Mouse (Mus musculus): ENCODE data around the gene Tardbp. TPM values are rescaled to one million over a fixed set of nuclear protein-coding genes. Genes with fewer than 3 reads are reported as not detected.
A peak's percentile ranks its signal among the peaks of the same experiment; 100 is the strongest.

Gene Tardbp
- total RNA-seq, 1 experiment from 2014 or later = 567 TPM

- ATAC-seq (replicated peaks; ENCODE audit: low read depth, poor library complexity, severe bottlenecking) = no peak
Observed at GRCm38 (mm10) chr4:148603376-148604139, 23.3 kb downstream of the Tardbp start.

- ATAC-seq (replicated peaks; ENCODE audit: low read depth, poor library complexity, severe bottlenecking) = no peak
Observed at GRCm38 (mm10) chr4:148602357-148603120, 24.3 kb downstream of the Tardbp start, which contains the start of gene Masp2. Masp2 (plus strand) TSS chr4:148602554.

GRCm38 (mm10) chr4:148601871-148602270 is 24.9 kb downstream of the Tardbp start:
- ATAC-seq (replicated peaks; ENCODE audit: low read depth, poor library complexity, severe bottlenecking) = no peak

- no peak for ATAC-seq (replicated peaks; ENCODE audit: low read depth, poor library complexity, severe bottlenecking)
Observed at GRCm38 (mm10) chr4:148600316-148600715, 26.5 kb downstream of the Tardbp start.

GRCm38 (mm10) chr4:148598826-148599225 is 28.0 kb downstream of the Tardbp start:
- ATAC-seq (replicated peaks; ENCODE audit: low read depth, poor library complexity, severe bottlenecking) = no peak

GRCm38 (mm10) chr4:148596731-148597130 is 30.1 kb downstream of the Tardbp start:
- no peak for ATAC-seq (replicated peaks; ENCODE audit: low read depth, poor library complexity, severe bottlenecking)

DNA sequence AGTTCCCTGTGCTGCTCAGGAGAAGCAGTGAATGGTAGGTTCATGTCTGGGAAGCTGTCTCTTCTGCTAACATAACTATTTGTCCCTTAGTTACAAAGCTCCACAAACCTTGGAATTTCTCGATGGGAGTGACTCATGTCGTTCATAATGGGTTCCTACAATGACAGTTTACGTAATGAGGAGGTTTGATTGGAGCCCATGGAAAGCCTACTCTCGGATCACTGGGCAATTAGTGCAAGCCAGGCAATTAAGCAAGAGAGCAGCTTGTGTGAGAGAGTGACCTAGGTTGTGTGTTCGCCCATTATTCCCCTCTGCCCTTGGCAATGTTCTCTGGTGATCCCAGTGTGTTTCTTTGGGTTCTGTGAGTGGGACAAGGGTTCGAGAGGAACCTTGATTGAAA is 30.9 kb downstream of the Tardbp start:
- no peak for ATAC-seq (replicated peaks; ENCODE audit: low read depth, poor library complexity, severe bottlenecking)

DNA sequence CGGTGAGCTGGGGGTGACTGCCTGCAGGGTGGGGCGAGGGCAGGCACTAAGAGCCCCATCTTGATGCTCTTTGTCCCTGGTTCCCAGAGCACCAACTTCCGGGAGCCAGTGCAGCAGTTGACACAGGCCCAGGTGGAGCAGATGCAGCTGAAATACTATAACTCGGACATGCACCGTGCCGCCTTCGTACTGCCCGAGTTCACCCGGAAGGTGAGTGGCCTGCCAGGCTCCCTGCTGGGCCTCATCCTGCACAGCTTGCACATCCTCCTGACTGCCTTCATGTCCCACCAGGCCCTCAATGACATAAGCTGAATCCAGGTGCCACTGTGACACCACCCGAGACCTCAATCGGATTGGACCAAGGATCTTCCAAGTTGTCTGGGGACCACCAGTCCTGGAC is 32.8 kb downstream of the Tardbp start:
- no peak for ATAC-seq (replicated peaks; ENCODE audit: low read depth, poor library complexity, severe bottlenecking)

GRCm38 (mm10) chr4:148591637-148592380 is 35.0 kb downstream of the Tardbp start:
- ATAC-seq (replicated peaks; ENCODE audit: low read depth, poor library complexity, severe bottlenecking) = peak; percentile 7

DNA sequence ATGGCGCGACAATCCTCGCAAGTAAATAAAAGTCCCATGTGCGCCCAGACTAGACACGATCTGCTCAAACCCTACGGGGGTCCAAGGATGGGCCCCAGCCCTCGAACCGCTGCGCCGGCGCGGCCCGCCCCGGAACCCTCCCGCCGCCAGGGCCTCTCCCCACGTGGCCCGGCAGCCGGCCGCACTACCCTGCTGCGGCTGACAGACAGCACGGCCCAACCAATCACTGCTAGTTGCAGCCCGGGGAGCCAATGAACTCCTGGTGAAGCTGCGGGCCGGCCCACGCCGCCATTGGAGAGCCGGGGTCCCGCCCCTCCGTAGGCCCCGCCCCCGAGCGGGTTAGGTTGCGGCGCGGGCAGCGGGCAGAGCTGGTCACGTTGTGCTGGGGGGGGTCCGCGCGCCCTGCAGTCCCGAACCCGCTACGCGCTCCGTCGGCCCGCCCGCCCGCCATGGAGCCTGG is 35.6 kb downstream of the Tardbp start, which contains the start of gene Srm:
TSS of gene Srm (plus strand) at position 333 of the 460 bp plus-strand sequence.
- ATAC-seq (replicated peaks; ENCODE audit: low read depth, poor library complexity, severe bottlenecking) = peak; percentile 94

DNA sequence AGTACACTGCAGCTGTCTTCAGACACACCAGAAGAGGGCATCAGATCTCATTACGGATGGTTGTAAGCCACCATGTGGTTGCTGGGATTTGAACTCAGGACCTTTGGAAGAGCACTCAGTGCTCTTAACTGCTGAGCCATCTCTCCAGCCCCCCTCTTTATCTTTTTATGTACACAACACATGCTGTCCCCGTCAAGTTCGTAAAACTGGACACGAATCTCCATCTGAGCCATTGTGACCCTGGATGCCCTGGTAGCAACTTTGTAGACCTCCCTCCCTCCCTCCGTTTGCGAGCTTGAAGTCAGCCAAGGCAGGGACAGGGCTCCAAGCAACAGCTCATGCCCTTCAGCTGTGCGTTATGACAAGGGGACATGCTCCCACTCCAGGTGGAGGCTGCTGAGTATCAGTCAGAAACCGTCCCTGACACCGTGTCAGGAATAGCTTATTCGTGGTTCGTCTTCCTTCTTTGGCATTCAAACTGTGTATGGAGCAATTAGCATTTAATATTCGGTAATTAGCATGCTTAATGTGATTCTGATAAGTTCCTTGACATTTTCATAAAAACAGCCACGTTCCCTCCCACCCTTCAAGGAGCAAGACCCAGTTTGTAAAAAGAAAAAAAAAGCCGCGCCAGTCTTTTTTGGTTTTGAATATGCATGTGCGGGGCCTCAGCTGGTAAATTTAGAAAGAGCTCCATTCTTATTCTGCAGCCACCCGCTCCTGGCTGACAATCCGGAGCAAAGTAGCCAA is 36.2 kb downstream of the Tardbp start:
- peak; percentile 12 for ATAC-seq (replicated peaks; ENCODE audit: low read depth, poor library complexity, severe bottlenecking)

DNA sequence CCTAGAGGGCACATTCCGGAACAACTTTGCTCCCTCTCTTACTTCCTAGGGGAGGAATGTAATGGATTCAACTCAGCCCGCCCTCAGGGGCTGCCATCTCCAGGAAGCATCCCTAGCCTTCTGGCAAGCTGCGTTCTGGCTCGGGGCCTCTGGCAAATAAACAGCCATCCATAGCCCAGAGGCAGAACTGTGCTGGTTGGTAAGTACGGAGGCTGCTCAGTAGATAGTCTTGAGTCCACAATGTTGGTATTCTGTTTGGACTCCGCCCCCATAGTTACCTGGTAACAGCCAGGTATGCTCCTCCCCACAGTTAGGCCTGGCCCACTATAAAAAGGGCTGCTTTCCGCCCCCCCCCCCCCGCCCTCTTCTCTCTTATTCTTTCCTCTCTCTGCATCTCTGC is 37.3 kb downstream of the Tardbp start:
- ATAC-seq (replicated peaks; ENCODE audit: low read depth, poor library complexity, severe bottlenecking) = no peak

GRCm38 (mm10) chr4:148588793-148589192 is 38.0 kb downstream of the Tardbp start:
- ATAC-seq (replicated peaks; ENCODE audit: low read depth, poor library complexity, severe bottlenecking) = peak; percentile 20

GRCm38 (mm10) chr4:148586648-148587047 is 40.2 kb downstream of the Tardbp start:
- ATAC-seq (replicated peaks; ENCODE audit: low read depth, poor library complexity, severe bottlenecking) = no peak

- ATAC-seq (replicated peaks; ENCODE audit: low read depth, poor library complexity, severe bottlenecking) = peak; percentile 92
Observed at GRCm38 (mm10) chr4:148583257-148583656, 43.6 kb downstream of the Tardbp start.

- ATAC-seq (replicated peaks; ENCODE audit: low read depth, poor library complexity, severe bottlenecking) = no peak
Observed at GRCm38 (mm10) chr4:148581422-148581821, 45.4 kb downstream of the Tardbp start.

DNA sequence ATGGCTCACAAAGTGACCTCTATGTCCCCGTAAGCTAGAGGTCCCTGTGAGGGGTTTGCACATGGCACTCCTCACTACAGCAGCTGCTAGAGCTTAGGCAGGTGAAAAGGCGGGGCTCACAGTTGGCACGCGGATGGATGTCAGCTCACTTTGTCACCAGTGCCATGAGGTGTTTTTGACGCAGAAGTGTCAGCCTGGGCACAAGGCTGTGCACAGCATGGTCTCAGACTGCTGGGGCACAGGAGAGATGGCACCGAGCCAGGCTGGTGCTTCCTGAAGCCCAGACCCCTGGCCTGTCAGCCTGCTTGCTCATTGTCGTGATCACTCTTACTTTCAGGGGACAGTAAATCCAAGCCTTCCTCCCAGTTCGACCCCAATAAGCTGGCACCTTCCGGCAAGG is 46.1 kb downstream of the Tardbp start:
- ATAC-seq (replicated peaks; ENCODE audit: low read depth, poor library complexity, severe bottlenecking) = no peak

DNA sequence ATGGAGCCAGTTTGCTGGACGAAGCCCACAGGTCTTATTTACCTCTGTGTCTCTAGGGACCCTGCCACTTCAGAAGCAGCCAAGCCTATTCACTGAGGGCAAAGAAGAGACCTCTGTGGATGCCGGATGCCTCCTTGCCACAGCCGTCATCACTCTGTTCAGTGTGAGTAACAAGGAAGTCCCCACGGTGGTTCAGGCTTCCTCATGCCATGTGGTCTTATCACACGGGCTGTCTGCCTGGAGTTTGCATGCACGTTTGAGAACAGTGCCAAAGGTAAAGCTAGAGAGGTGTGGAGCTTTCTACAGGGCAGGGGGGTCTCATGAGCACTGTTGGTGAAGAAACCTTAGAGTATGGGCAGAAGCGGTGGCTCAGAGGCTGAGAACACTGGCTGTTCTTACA is 53.6 kb downstream of the Tardbp start:
- no peak for ATAC-seq (replicated peaks; ENCODE audit: low read depth, poor library complexity, severe bottlenecking)

DNA sequence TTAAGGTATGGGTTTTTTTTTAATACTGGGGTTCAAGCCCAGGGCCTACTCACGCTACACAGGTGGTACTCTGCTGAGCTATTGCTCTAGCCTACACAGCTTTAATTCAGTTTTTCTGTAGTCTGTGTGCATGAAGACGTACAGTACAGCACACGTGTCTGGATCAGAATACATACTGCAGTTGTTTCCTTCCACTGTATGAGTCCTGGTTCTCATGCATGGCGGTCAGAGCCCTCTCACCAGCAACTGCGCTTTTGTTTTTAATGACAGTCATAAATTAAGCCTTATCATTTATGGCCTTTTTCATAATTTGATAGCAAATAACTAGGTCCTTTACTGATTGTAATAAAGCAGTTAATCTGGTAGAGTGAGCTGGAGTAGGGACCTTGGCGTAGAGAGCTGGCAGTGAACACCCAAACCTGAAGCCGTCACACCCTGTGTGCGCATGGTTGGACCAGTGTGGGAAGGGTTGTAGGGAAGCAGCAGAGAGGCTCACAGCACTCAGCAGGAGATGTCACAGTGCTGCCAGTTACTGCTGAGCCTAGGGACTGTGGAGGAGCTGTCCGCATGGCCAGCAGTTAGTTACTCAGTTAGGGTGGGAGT is 56.0 kb downstream of the Tardbp start:
- no peak for ATAC-seq (replicated peaks; ENCODE audit: low read depth, poor library complexity, severe bottlenecking)

Measured in common myeloid progenitor, adult 5-6 weeks (primary cell).